Mouse (Mus musculus): ENCODE measurements at regions not wholly inside any gene's neighbourhood (a gene's known extent, or its start where the extent isn't known, plus 50 kb on each side); places are given as distances from the start of the nearest gene placed in this dataset.

DNA sequence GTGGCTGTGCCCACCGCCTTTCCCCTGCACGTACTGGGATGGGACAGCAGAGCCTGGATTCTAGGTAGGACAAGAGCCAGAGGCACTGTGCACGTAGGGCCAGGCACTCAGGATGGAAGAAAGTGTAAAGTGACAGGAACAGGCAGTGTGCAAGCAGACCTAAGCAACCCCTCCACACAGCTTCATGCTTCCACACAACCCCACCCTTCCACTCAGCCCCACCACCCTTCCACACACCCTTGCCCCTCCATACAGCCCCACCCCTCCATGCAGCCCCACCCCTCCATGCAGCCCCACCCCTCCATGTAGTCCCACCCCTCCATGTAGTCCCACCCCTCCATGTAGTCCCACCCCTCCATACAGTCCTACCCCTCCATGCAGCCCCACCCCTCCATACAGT, 78.5 kb downstream of the Zfp706 start:
- no peak for TF ChIP-seq CTCF (IDR thresholded peaks at IDR 0.05; ENCODE audit: low read depth, low read length)
- TF ChIP-seq GATA1 (IDR thresholded peaks at IDR 0.05; ENCODE audit: borderline replicate concordance, low read length), result no peak
- no peak for TF ChIP-seq TAL1 (conservative IDR thresholded peaks at IDR 0.05; ENCODE audit: low read depth, low read length)
- no peak for TF ChIP-seq GATA2 (IDR thresholded peaks at IDR 0.05; ENCODE audit: borderline replicate concordance, low read depth, low read length)
